Mouse (Mus musculus) forebrain, embryonic 16.5 days (tissue): ENCODE data around the gene Tsnaxip1. TPM values are rescaled to one million over a fixed set of nuclear protein-coding genes. Genes with fewer than 3 reads are reported as not detected.
"Not testable (repeated sequence)": the region's sequence is repeated elsewhere in the genome, so short reads cannot be mapped to it uniquely, and the experiment has no call there.

Experiments used
- ATAC-seq: fragments of 200-750 bp; cut with Nextera tagmentation; 2 replicates; pipeline ENCODE4 v1.8.0; 2017; ENCODE audit warnings: mild to moderate bottlenecking, moderate library complexity
- H3K27ac ChIP-seq: fragments of 300-500 bp; sonication (generic); 2 replicates; pipeline ENCODE4 v1.5.1; 2014; ENCODE audit warnings: low read length, control low read depth
- H3K27me3 ChIP-seq: fragments of 300-500 bp; sonication (generic); replicated peaks from 2 replicates; pipeline ENCODE4 v1.6.1; 2014; ENCODE audit warnings: low read length; ENCODE audit not compliant: control insufficient read depth, insufficient read depth
- H3K36me3 ChIP-seq: fragments of 300-500 bp; sonication (generic); 2 replicates; pipeline ENCODE4 v1.6.1; 2014; ENCODE audit not compliant: control insufficient read depth, insufficient read depth
- H3K4me1 ChIP-seq: fragments of 300-500 bp; sonication (generic); replicated peaks from 2 replicates; pipeline ENCODE4 v1.6.1; 2014; ENCODE audit warnings: low read length; ENCODE audit not compliant: control insufficient read depth, insufficient read depth
- H3K4me2 ChIP-seq: fragments of 300-500 bp; sonication (generic); 2 replicates; pipeline ENCODE4 v1.6.1; 2014; ENCODE audit warnings: mild to moderate bottlenecking, low read length, control low read depth
- H3K4me3 ChIP-seq: fragments of 300-500 bp; sonication (generic); replicated peaks from 2 replicates; pipeline ENCODE4 v1.5.1; 2014; ENCODE audit warnings: mild to moderate bottlenecking, low read length, control low read depth
- H3K9ac ChIP-seq: fragments of 300-500 bp; sonication (generic); replicated peaks from 2 replicates; pipeline ENCODE4 v1.6.1; 2014; ENCODE audit warnings: low read depth, low read length, control low read depth
- H3K9me3 ChIP-seq: fragments of 300-500 bp; sonication (generic); 2 replicates; pipeline ENCODE4 v1.6.1; 2016; ENCODE audit warnings: low read length; ENCODE audit not compliant: control insufficient read depth
- WGBS: fragments of 180-500 bp; shearing (Covaris S2); extraction: QIAGEN DNeasy Blood & Tissue Kit; methylation state at CpG from one replicate; pipeline ENCODE4 v1.1.7; 2014; 5-methylcytosine and 5-hydroxymethylcytosine counted together
- polyA plus RNA-seq: library from polyadenylated mRNA; unstranded; fragments of >200 nt; fragmentation: Nextera tagmentation; extraction: Ambion mirVana; gene quantifications from 2 replicates; pipeline ENCODE4 v1.2.1, GENCODE M21; 2015

Tsnaxip1 gene
- polyA plus RNA-seq, 1 experiment from 2014 or later: 0.67 TPM

DNA sequence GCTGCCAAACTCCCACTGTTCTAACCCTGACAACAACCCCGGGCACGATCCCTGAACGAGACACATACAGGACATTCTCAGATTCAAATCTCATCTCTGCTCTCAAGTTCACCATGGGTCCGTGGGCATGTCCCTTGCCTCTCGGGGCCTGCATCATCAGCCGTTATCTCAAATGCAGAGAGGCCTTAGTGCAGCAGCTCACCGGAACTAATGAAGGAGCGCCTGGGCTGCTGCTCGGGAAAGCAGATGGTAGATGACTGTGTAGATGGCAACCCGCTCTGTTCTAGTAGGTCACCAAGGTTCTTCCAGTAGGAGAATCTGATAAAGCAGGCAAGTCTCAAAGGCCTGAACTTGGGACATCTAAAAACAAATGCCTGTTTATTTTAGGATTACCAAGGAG is 16.5 kb upstream of the Tsnaxip1 start:
- Histone ChIP-seq H3K4me2 (no peak overlapping the region), H3K9me3 (no peaks in the 10 kb centered on the region), H3K4me1 (no peaks in the 10 kb centered on the region), H3K27me3 (no peaks in the 10 kb centered on the region), H3K27ac (no peak overlapping the region), H3K4me3 (no peak overlapping the region), H3K9ac (no peak overlapping the region), H3K36me3 (no peaks in the 10 kb centered on the region; the same call in 1 of the 2 replicates)
- 89% methylated on average over 10 of the region's 10 CpGs for WGBS
- ATAC-seq: no peak

- Histone ChIP-seq H3K4me3 (no peak overlapping the region), H3K4me1 (no peaks in the 10 kb centered on the region), H3K27me3 (no peaks in the 10 kb centered on the region), H3K9ac (no peak overlapping the region), H3K36me3 (no peaks in the 10 kb centered on the region; the same call in 1 of the 2 replicates), H3K27ac (no peak overlapping the region), H3K9me3 (no peaks in the 10 kb centered on the region), H3K4me2 (no peak overlapping the region)
- WGBS: 85% methylated on average over 3 of the region's 3 CpGs
- no peak for ATAC-seq
Observed at GRCm38 (mm10) chr8:105811543-105811942, 16.0 kb upstream of the Tsnaxip1 start.

DNA sequence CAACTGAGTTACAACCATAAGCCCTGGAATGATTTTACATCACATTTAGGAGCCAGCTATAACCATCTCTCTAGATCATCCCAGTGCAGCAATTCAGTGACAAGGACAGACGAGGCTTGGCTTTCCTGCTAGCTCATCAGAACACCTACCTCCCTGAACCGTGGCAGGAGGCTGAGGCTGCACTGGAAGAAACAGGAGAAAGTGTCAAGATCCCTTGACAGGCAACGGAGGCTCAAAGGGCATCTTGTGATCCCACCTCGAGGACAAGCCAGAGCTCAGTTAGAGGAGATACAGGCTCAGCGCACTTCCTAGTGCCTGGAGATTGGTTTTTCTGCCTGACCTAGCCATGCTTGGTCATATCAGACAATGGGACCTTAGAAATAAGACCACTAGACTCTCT is 15.0 kb upstream of the Tsnaxip1 start:
- Histone ChIP-seq H3K4me1 (no peaks in the 10 kb centered on the region), H3K4me2 (no peak overlapping the region), H3K27me3 (no peaks in the 10 kb centered on the region), H3K36me3 (no peaks in the 10 kb centered on the region; the same call in 1 of the 2 replicates), H3K4me3 (no peak overlapping the region), H3K9me3 (no peaks in the 10 kb centered on the region), H3K27ac (no peak overlapping the region), H3K9ac (no peak overlapping the region)
- 92% methylated on average over 5 of the region's 5 CpGs for WGBS
- no peak for ATAC-seq

GRCm38 (mm10) chr8:105813241-105813640 is 14.3 kb upstream of the Tsnaxip1 start:
- 96% methylated on average over 6 of the region's 6 CpGs for WGBS
- Histone ChIP-seq H3K4me3 (no peak overlapping the region), H3K36me3 (no peaks in the 10 kb centered on the region; the same call in 1 of the 2 replicates)

DNA sequence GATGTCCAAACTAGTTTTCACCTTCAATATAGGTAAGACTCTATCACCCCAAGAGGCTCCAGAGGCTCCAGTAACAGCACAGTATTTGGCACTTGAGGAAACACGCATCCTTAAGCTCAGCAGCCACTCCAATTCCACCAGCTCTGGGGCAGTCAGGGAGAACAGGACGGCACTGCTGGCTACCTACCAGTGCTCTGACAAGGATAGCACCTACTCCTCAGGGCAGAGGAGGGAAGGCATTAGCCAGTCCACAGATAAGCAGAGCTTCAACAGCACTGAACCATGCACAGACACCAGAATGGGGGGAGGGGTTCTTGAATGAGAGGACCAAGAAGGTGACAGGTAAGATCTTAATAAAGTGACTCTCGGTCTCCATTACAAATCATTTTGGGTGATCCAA is 7.9 kb upstream of the Tsnaxip1 start:
- WGBS: 93% methylated on average over 3 of the region's 3 CpGs
- no peak for ATAC-seq
- H3K9me3 ChIP-seq: no peaks in the 10 kb centered on the region

More at GRCm38 (mm10) chr8:105813241-105813640, 14.3 kb upstream of the Tsnaxip1 start:
- Histone ChIP-seq H3K9ac (no peak overlapping the region), H3K27ac (no peak overlapping the region), H3K9me3 (no peaks in the 10 kb centered on the region), H3K27me3 (no peaks in the 10 kb centered on the region), H3K4me2 (no peak overlapping the region), H3K4me1 (no peaks in the 10 kb centered on the region)
- no peak for ATAC-seq

DNA sequence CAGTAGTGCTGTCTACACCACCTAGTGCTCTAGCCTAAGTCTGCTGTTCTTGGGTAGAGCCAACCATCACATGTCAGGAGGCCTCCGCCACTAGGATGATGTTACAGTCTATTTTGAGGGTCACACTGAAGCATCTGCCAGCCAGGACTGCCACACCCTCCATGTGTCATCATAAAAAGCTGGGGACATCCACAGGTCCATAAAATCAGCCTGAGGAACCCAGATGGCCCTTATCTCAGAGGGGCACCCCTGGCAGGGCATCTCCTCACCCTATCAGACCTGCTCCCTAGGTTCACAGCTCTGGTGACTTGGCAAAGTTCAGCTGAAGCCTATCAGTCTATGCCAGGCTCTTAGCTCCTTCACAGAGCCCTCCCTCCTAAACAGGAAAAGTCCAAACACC is 6.6 kb upstream of the Tsnaxip1 start:
- Histone ChIP-seq H3K4me2 (no peak overlapping the region), H3K36me3 (peaks cover 7% of the 10 kb centered on the region), H3K4me1 (peaks cover 12% of the 10 kb centered on the region), H3K4me3 (no peak overlapping the region), H3K9me3 (no peaks in the 10 kb centered on the region), H3K27me3 (no peaks in the 10 kb centered on the region), H3K9ac (no peak overlapping the region), H3K27ac (no peak overlapping the region)
- 100% methylated on average over 1 of the region's 1 CpGs for WGBS
- ATAC-seq: no peak

More for the DNA sequence above, 7.9 kb upstream of the Tsnaxip1 start:
- Histone ChIP-seq H3K27ac (no peak overlapping the region), H3K36me3 (peaks cover 7% of the 10 kb centered on the region), H3K4me1 (peaks cover 5% of the 10 kb centered on the region; the same call in 1 of the 2 replicates), H3K4me2 (no peak overlapping the region), H3K4me3 (no peak overlapping the region), H3K9ac (no peak overlapping the region), H3K27me3 (no peaks in the 10 kb centered on the region)

DNA sequence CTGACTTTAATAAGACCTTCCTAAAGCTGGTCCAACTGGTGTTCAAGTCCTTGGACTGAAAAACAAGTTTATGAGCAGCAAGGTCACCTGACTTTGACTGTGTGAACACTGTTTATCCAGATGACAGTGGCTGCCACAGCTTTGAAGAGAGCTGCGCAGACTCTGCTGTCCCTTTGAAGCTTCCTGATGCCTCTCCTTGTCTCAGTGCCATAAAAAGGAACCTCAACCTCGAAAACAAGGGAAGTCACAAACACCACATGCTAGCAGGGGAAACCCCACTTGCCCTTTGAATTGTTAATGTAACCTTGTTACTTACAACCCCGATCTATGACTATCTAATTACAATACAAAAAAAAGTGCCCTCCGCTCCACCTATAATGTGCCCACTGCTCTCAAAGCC is 2.0 kb upstream of the Tsnaxip1 start:
- no peaks in the 10 kb centered on the region for H3K27me3 ChIP-seq
- no peak overlapping the region for H3K27ac ChIP-seq
- H3K4me2 ChIP-seq: peak overlapping the region; percentile 75
- H3K36me3 ChIP-seq: peaks cover 3% of the 10 kb centered on the region; the same call in 1 of the 2 replicates
- peaks cover 22% of the 10 kb centered on the region for H3K4me1 ChIP-seq
- H3K4me3 ChIP-seq: peak overlapping the region; percentile 99
- no peaks in the 10 kb centered on the region for H3K9me3 ChIP-seq
- WGBS: 88% methylated on average over 4 of the region's 4 CpGs
- no peak for ATAC-seq
- no peak overlapping the region for H3K9ac ChIP-seq

- 16% methylated on average over 4 of the region's 4 CpGs for WGBS
- peak overlapping the region; percentile 99 for H3K4me3 ChIP-seq
- peaks cover 3% of the 10 kb centered on the region; the same call in 1 of the 2 replicates for H3K36me3 ChIP-seq
- peak overlapping the region; percentile 75 for H3K4me2 ChIP-seq
- ATAC-seq: no peak
- no peaks in the 10 kb centered on the region for H3K9me3 ChIP-seq
- peak overlapping the region; percentile 94 for H3K9ac ChIP-seq
- H3K4me1 ChIP-seq: peaks cover 22% of the 10 kb centered on the region
- no peaks in the 10 kb centered on the region for H3K27me3 ChIP-seq
- H3K27ac ChIP-seq: no peak overlapping the region
Observed at GRCm38 (mm10) chr8:105826379-105826778, 1.2 kb upstream of the Tsnaxip1 start.

DNA sequence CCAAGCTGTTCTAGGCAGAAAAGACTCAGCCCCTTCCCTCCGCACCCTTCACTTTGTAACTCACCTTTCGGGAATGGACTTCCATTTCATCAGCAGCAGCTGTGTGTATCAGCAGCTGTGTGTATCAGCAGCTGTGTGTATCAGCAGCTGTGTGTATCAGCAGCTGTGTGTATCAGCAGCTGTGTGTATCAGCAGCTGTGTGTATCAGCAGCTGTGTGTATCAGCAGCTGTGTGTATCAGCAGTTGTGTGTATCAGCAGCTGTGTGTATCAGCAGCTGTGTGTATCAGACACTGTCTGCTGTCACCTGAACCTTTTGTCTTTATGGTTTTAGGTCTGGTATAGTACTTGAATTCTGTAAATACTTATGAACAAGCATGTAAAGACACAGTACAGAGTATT is 6.2 kb downstream of the Tsnaxip1 start:
- H3K9ac ChIP-seq, H3K9me3 ChIP-seq, H3K4me2 ChIP-seq, ATAC-seq, H3K27ac ChIP-seq, H3K4me1 ChIP-seq, H3K4me3 ChIP-seq, H3K27me3 ChIP-seq, H3K36me3 ChIP-seq: not testable (repeated sequence)
- WGBS: 91% methylated on average over 2 of the region's 2 CpGs

GRCm38 (mm10) chr8:105835318-105835717 is 7.8 kb downstream of the Tsnaxip1 start:
- Histone ChIP-seq H3K4me2 (no peak overlapping the region), H3K4me1 (no peaks in the 10 kb centered on the region), H3K27ac (no peak overlapping the region), H3K9me3 (no peaks in the 10 kb centered on the region), H3K27me3 (no peaks in the 10 kb centered on the region), H3K9ac (no peak overlapping the region), H3K4me3 (no peak overlapping the region), H3K36me3 (no peaks in the 10 kb centered on the region)
- 30% methylated on average over 11 of the region's 11 CpGs for WGBS
- no peak for ATAC-seq
